Mouse (Mus musculus) embryonic fibroblast, embryonic 13.5 days (primary cell): ENCODE data around the gene Cd86.

Experiments
- CTCF ChIP-seq: IDR thresholded peaks from 2 replicates; pipeline ENCODE4 v1.5.1; 2011; ENCODE audit warnings: mild to moderate bottlenecking, control low read depth, low read length, moderate library complexity, borderline replicate concordance; ENCODE audit not compliant: insufficient read depth
- POLR2A ChIP-seq: IDR thresholded peaks from 2 replicates; pipeline ENCODE4 v1.6.1; 2011; ENCODE audit warnings: low read depth, mild to moderate bottlenecking, control low read depth, low read length, moderate library complexity

- no peak for TF ChIP-seq POLR2A
- TF ChIP-seq CTCF = no peak
Measured at GRCm38 (mm10) chr16:36649304-36649703, 16.6 kb downstream of the Cd86 start.
